Mouse (Mus musculus) G1E (cell line): ENCODE measurements around the gene Usp34. TPM values are rescaled to one million over a fixed set of nuclear protein-coding genes. Genes with fewer than 3 reads are reported as not detected.

ENCODE experiments used
- ATAC-seq: 2 replicates; pipeline ENCODE4 v1.8.0; 2016; ENCODE audit warnings: mild to moderate bottlenecking; ENCODE audit not compliant: insufficient number of reproducible peaks, poor library complexity, low FRiP score, severe bottlenecking; ENCODE audit errors: extremely low read depth
- DNase-seq: peaks from one replicate; pipeline ENCODE4 v3.0.0; 2012; ENCODE audit warnings: low spot score
- H3K27me3 ChIP-seq: 2 replicates; pipeline ENCODE4 v1.6.1; 2012; ENCODE audit warnings: mild to moderate bottlenecking, low read length, inconsistent platforms; ENCODE audit not compliant: insufficient read depth
- H3K36me3 ChIP-seq: replicated peaks from 2 replicates; pipeline ENCODE3; 2012; ENCODE audit warnings: mild to moderate bottlenecking, inconsistent platforms
- H3K4me1 ChIP-seq: 2 replicates; pipeline ENCODE4 v1.6.1; 2012; ENCODE audit warnings: low read depth, low read length, inconsistent platforms, mixed read lengths; ENCODE audit not compliant: insufficient read depth
- H3K4me3 ChIP-seq: 2 replicates; pipeline ENCODE4 v1.5.1; 2012; ENCODE audit warnings: low read depth, mild to moderate bottlenecking, inconsistent platforms, low read length, moderate library complexity, mixed read lengths
- H3K9me3 ChIP-seq: replicated peaks from 2 replicates; pipeline ENCODE4 v1.6.1; 2012; ENCODE audit warnings: inconsistent platforms
- CTCF ChIP-seq: IDR thresholded peaks from 2 replicates; pipeline ENCODE4 v1.5.1; 2012; ENCODE audit warnings: low read depth, low read length, inconsistent platforms, mixed read lengths
- GATA1 ChIP-seq: IDR thresholded peaks from 2 replicates; pipeline ENCODE4 v1.6.1; 2012; ENCODE audit warnings: borderline replicate concordance, low read length, inconsistent platforms, mixed read lengths
- GATA2 ChIP-seq: IDR thresholded peaks from 2 replicates; pipeline ENCODE4 v1.6.1; 2012; ENCODE audit warnings: low read depth, low read length, inconsistent platforms, borderline replicate concordance
- POLR2AphosphoS5 ChIP-seq: IDR thresholded peaks from 2 replicates; pipeline ENCODE4 v1.6.1; 2012; ENCODE audit warnings: low read depth, low read length, inconsistent platforms; ENCODE audit not compliant: insufficient replicate concordance
- TAL1 ChIP-seq: conservative IDR thresholded peaks from 2 replicates; pipeline ENCODE4 v1.6.1; 2012; ENCODE audit warnings: low read depth, low read length, inconsistent platforms, mixed read lengths
- polyA plus RNA-seq: library from polyadenylated mRNA; stranded (reverse); fragments of >175 nt; gene quantifications from 2 replicates; pipeline ENCODE4 v1.2.3, GENCODE M21; 2012
- total RNA-seq, 2 experiments: library from RNA; stranded (forward) in 1 of 2; stranded (reverse) in 1 of 2; fragments of 200-1000 nt in 1 of 2; fragments of >200 nt in 1 of 2; fragmentation: Nextera tagmentation in 1 of 2; gene quantifications; 2 replicates each; pipeline ENCODE4 v1.2.3; 2014 to 2017

The Usp34 gene
- total and polyA plus RNA-seq, 3 experiments = 2.5 to 148 (median 54.8) TPM

GRCm38 (mm10) chr11:23515315-23515714 lies 208.6 kb downstream of the Usp34 start:
- no peaks in the 10 kb centered on the region for H3K9me3 ChIP-seq
- DNase-seq = no peak
- H3K27me3 ChIP-seq = peaks cover 12% of the 10 kb centered on the region; the same call in 1 of the 2 replicates
- H3K4me3 ChIP-seq = no peak overlapping the region
- TF ChIP-seq POLR2AphosphoS5 = no peak
- TF ChIP-seq GATA2 = no peak
- no peak for TF ChIP-seq GATA1
- TF ChIP-seq TAL1 = no peak
- TF ChIP-seq CTCF = no peak
- H3K4me1 ChIP-seq = no peaks in the 10 kb centered on the region
- no peaks in the 10 kb centered on the region for H3K36me3 ChIP-seq
- ATAC-seq = no peak

GRCm38 (mm10) chr11:23518981-23519380 lies 212.3 kb downstream of the Usp34 start:
- DNase-seq (no peak), ATAC-seq (no peak)
- Histone ChIP-seq H3K4me3 (no peak overlapping the region), H3K27me3 (peaks cover 12% of the 10 kb centered on the region), H3K9me3 (no peaks in the 10 kb centered on the region), H3K4me1 (no peaks in the 10 kb centered on the region), H3K36me3 (no peaks in the 10 kb centered on the region)
- TF ChIP-seq CTCF = no peak
- TF ChIP-seq GATA2 = no peak
- TF ChIP-seq GATA1 = no peak
- TF ChIP-seq TAL1 = no peak
- TF ChIP-seq POLR2AphosphoS5 = no peak

- Histone ChIP-seq H3K4me3 (no peak within 1 kb of the TSS), H3K27me3 (peaks cover 12% of the 10 kb centered on the region), H3K4me1 (no peaks in the 10 kb centered on the region), H3K9me3 (peaks cover 8% of the 10 kb centered on the region), H3K36me3 (no peaks in the 10 kb centered on the region)
- DNase-seq (no peak), ATAC-seq (no peak)
- TF ChIP-seq CTCF = no peak
These were observed 213.9 kb downstream of the Usp34 start, which contains the start of gene 1700093K21Rik for GRCm38 (mm10) chr11:23520473-23521205. Gene 1700093K21Rik (minus strand): TSS chr11:23521155.

- no peak for TF ChIP-seq CTCF
- no peak for TF ChIP-seq GATA1
- TF ChIP-seq GATA2 = no peak
- no peak for TF ChIP-seq POLR2AphosphoS5
- TF ChIP-seq TAL1 = no peak
- ATAC-seq = no peak
- Histone ChIP-seq H3K4me3 (no peak overlapping the region), H3K9me3 (no peaks in the 10 kb centered on the region), H3K4me1 (no peaks in the 10 kb centered on the region), H3K36me3 (no peaks in the 10 kb centered on the region), H3K27me3 (peaks cover 14% of the 10 kb centered on the region)
- no peak for DNase-seq
These were observed 230.8 kb downstream of the Usp34 start for GRCm38 (mm10) chr11:23537446-23537845.

Other genes with a start within 250 kb of the Usp34 start
- 213 and 219 TPM in 2 replicates for gene Xpo1, start 50.9 kb upstream of the Usp34 start, total RNA-seq (2014; fragmentation: Nextera tagmentation)
- 281 and 334 TPM in 2 replicates for gene Xpo1, start 50.9 kb upstream of the Usp34 start, total RNA-seq (2017)
- gene Xpo1, start 50.9 kb upstream of the Usp34 start, polyA plus RNA-seq = 31.2 and 34.3 TPM in 2 replicates
- 36.6 and 37.0 TPM in 2 replicates for gene Ahsa2, start 191.1 kb downstream of the Usp34 start, total RNA-seq (2014; fragmentation: Nextera tagmentation)
- 36.0 and 42.4 TPM in 2 replicates for gene Ahsa2, start 191.1 kb downstream of the Usp34 start, total RNA-seq (2017)
- 13.2 and 14.0 TPM in 2 replicates for gene Ahsa2, start 191.1 kb downstream of the Usp34 start, polyA plus RNA-seq
- not detected in 2 replicates for gene 1700093K21Rik, start 214.3 kb downstream of the Usp34 start, total RNA-seq (2014; fragmentation: Nextera tagmentation)
- gene 1700093K21Rik, start 214.3 kb downstream of the Usp34 start, total RNA-seq (2017) = not detected in 2 replicates
- not detected in 2 replicates for gene 1700093K21Rik, start 214.3 kb downstream of the Usp34 start, polyA plus RNA-seq